Comparison of ENCODE assay signal across 19 mouse cellular contexts in genomic region chr10:10761274-10761673, GRCm38 (mm10).
DNase-seq lines count a peak whose midpoint lies in the region; ATAC-seq and TF ChIP-seq lines count a peak whose summit lies in the region.
"Had no signal": no experiment of that assay in that cellular context is flagged by ENCODE, and none has a peak within 500 bp of the region (broad histone marks: within the 10 kb centered on the region; RNA-seq: fewer than 3 reads in every experiment).

No protein-coding gene starts in this region.

- H3K36me3 ChIP-seq in hindbrain, postnatal 0 days (ENCODE audit: insufficient read depth, low read length), result no peaks in the 10 kb centered on the region
- no peaks in the 10 kb centered on the region for H3K36me3 ChIP-seq in hindbrain, embryonic 13.5 days
- no peaks in the 10 kb centered on the region for H3K36me3 ChIP-seq in lung, embryonic 15.5 days
- H3K36me3 ChIP-seq: heart, embryonic 15.5 days; liver, embryonic 15.5 days; neural tube, embryonic 15.5 days had no signal

- no peaks in the 10 kb centered on the region for H3K4me1 ChIP-seq in hindbrain, postnatal 0 days (ENCODE audit: insufficient read depth, low read length)
- no peaks in the 10 kb centered on the region for H3K4me1 ChIP-seq in hindbrain, embryonic 13.5 days (replicated peaks)
- H3K4me1 ChIP-seq in lung, embryonic 15.5 days, result peaks cover 3% of the 10 kb centered on the region; the same call in 1 of the 2 replicates
- no peaks in the 10 kb centered on the region for H3K4me1 ChIP-seq in lung, adult 2 months (ENCODE audit: control insufficient read depth, insufficient read depth, low read length)
- H3K4me1 ChIP-seq: heart, embryonic 15.5 days; liver, embryonic 15.5 days; neural tube, embryonic 15.5 days had no signal

- no peaks in the 10 kb centered on the region for H3K9me3 ChIP-seq in hindbrain, postnatal 0 days (ENCODE audit: low read length)
- no peaks in the 10 kb centered on the region for H3K9me3 ChIP-seq in hindbrain, embryonic 13.5 days
- no peaks in the 10 kb centered on the region for H3K9me3 ChIP-seq in lung, embryonic 15.5 days
- H3K9me3 ChIP-seq: heart, embryonic 15.5 days; liver, embryonic 15.5 days; neural tube, embryonic 15.5 days had no signal

- peak; percentile 40 for DNase-seq in hindbrain, postnatal 0 days (ENCODE audit: low spot score)
- DNase-seq in lung, adult 2 months, result no peak
- DNase-seq in heart, postnatal 10 days, result peak; percentile 34 to 41
- peak; percentile 10 for DNase-seq in lung, postnatal 14 days
- no peak for DNase-seq in adrenal gland, postnatal 10 days
- DNase-seq: adrenal gland, postnatal 14 days; cerebellum, adult 9-11 months; embryo, embryonic 11 days; gastrocnemius, postnatal 10 days; kidney, postnatal 25 days; layer of hippocampus, adult 9-11 months; spleen, adult 18-20 months had no signal

- no peak for TF ChIP-seq POLR2A in lung, adult 2 months (IDR thresholded peaks at IDR 0.05; ENCODE audit: borderline replicate concordance, extremely low read depth, low read depth, low read length)

- intact Hi-C loops in heart, postnatal 10 days (cut with DNase I), result no loop called here

- no peak for ATAC-seq in hindbrain, postnatal 0 days
- no peak for ATAC-seq in hindbrain, embryonic 13.5 days (ENCODE audit: low FRiP score)
- peak; percentile 72; the same call in 1 of the 2 replicates for ATAC-seq in lung, embryonic 15.5 days (ENCODE audit: borderline replicate concordance, extremely low read depth, low FRiP score, low TSS enrichment)
- ATAC-seq: CD4-positive, CD25-positive, alpha-beta regulatory T cell, adult 4 months; forebrain, embryonic 16.5 days had no signal

- H3K4me3 ChIP-seq in hindbrain, postnatal 0 days (ENCODE audit: low read length), result no peak overlapping the region
- no peak overlapping the region for H3K4me3 ChIP-seq in hindbrain, embryonic 13.5 days
- no peak overlapping the region for H3K4me3 ChIP-seq in lung, embryonic 15.5 days
- no peak overlapping the region for H3K4me3 ChIP-seq in lung, adult 2 months (replicated peaks; ENCODE audit: extremely low read depth, low read depth, low read length)
- H3K4me3 ChIP-seq: heart, embryonic 15.5 days; liver, embryonic 15.5 days; neural tube, embryonic 15.5 days had no signal

- no peak overlapping the region for H3K9ac ChIP-seq in hindbrain, postnatal 0 days (replicated peaks; ENCODE audit: low read length)
- H3K9ac ChIP-seq in hindbrain, embryonic 13.5 days, result no peak overlapping the region
- no peak overlapping the region for H3K9ac ChIP-seq in lung, embryonic 15.5 days
- H3K9ac ChIP-seq: heart, embryonic 15.5 days; liver, embryonic 15.5 days; neural tube, embryonic 15.5 days had no signal

- WGBS in hindbrain, postnatal 0 days, result 48% methylated on average over 1 of the region's 1 CpGs
- 73% methylated on average over 1 of the region's 1 CpGs for WGBS in hindbrain, embryonic 13.5 days
- WGBS in lung, embryonic 15.5 days, result 35% methylated on average over 1 of the region's 1 CpGs
- WGBS in lung, adult 2 months, result 17% methylated on average over 1 of the region's 1 CpGs

- no peak for TF ChIP-seq CTCF in hindbrain, postnatal 0 days (IDR thresholded peaks at IDR 0.05; ENCODE audit: low read depth)
- no peak for TF ChIP-seq CTCF in lung, adult 2 months (IDR thresholded peaks at IDR 0.05; ENCODE audit: insufficient read depth, low read length)

- H3K27ac ChIP-seq in hindbrain, postnatal 0 days, result no peak overlapping the region
- H3K27ac ChIP-seq in hindbrain, embryonic 13.5 days, result no peak overlapping the region
- no peak overlapping the region for H3K27ac ChIP-seq in lung, embryonic 15.5 days
- H3K27ac ChIP-seq: heart, embryonic 15.5 days; liver, embryonic 15.5 days; neural tube, embryonic 15.5 days had no signal

- no peak overlapping the region for H3K4me2 ChIP-seq in hindbrain, postnatal 0 days (ENCODE audit: low read depth, low read length)
- H3K4me2 ChIP-seq in hindbrain, embryonic 13.5 days, result no peak overlapping the region
- H3K4me2 ChIP-seq in lung, embryonic 15.5 days, result no peak overlapping the region
- H3K4me2 ChIP-seq: heart, embryonic 15.5 days; liver, embryonic 15.5 days; neural tube, embryonic 15.5 days had no signal

- no peaks in the 10 kb centered on the region for H3K27me3 ChIP-seq in hindbrain, postnatal 0 days (ENCODE audit: insufficient read depth, low read length)
- H3K27me3 ChIP-seq in hindbrain, embryonic 13.5 days, result no peaks in the 10 kb centered on the region
- no peaks in the 10 kb centered on the region for H3K27me3 ChIP-seq in lung, embryonic 15.5 days
- H3K27me3 ChIP-seq: heart, embryonic 15.5 days; liver, embryonic 15.5 days; neural tube, embryonic 15.5 days had no signal

Comparison
In these comparisons a context has a peak if more than half of its experiments do, and no peak if none do; other contexts are left out.
1. DNase-seq: peak in hindbrain, postnatal 0 days (single experiment), heart, postnatal 10 days (2 of 2) and lung, postnatal 14 days (single experiment); none in lung, adult 2 months (single experiment) and adrenal gland, postnatal 10 days (single experiment).